Mouse (Mus musculus) spleen, adult 2 months (tissue): ENCODE measurements around the gene Dgat2. TPM values are rescaled to one million over a fixed set of nuclear protein-coding genes. Genes with fewer than 3 reads are reported as not detected.
A peak's percentile ranks its signal among the peaks of the same experiment; 100 is the strongest.

ENCODE experiments used
- DNase-seq, 2 experiments: peaks; one replicate each; pipeline versions ENCODE4 v3.0.0 to v3.0.0-alpha.2; 2012 to 2021; ENCODE audit warnings: low spot score in 2 of 2, low read depth in 1 of 2
- H3K27ac ChIP-seq: fragments of 200-500 bp; 2 replicates; pipeline ENCODE4 v1.5.1; 2012; ENCODE audit warnings: low read length, inconsistent platforms; ENCODE audit not compliant: insufficient read depth
- H3K27me3 ChIP-seq: fragments of 200-500 bp; 2 replicates; pipeline ENCODE4 v1.6.1; 2012; ENCODE audit warnings: mild to moderate bottlenecking, moderate library complexity, low read length, inconsistent platforms; ENCODE audit not compliant: control insufficient read depth, insufficient read depth
- H3K36me3 ChIP-seq: fragments of 200-500 bp; 2 replicates; pipeline ENCODE4 v1.6.1; 2012; ENCODE audit warnings: mild to moderate bottlenecking, low read length, inconsistent platforms; ENCODE audit not compliant: control insufficient read depth, insufficient read depth
- H3K4me1 ChIP-seq: fragments of 200-500 bp; 2 replicates; pipeline ENCODE4 v1.6.1; 2011; ENCODE audit warnings: inconsistent platforms; ENCODE audit not compliant: control insufficient read depth, insufficient read depth, insufficient read length
- H3K4me3 ChIP-seq: fragments of 200-500 bp; 2 replicates; pipeline ENCODE4 v1.5.1; 2011; ENCODE audit warnings: mild to moderate bottlenecking, inconsistent platforms; ENCODE audit not compliant: insufficient read depth, insufficient read length; ENCODE audit errors: extremely low read depth
- CTCF ChIP-seq: fragments of 200-500 bp; IDR thresholded peaks from 2 replicates; pipeline ENCODE4 v1.5.1; 2011; ENCODE audit warnings: mild to moderate bottlenecking, inconsistent platforms; ENCODE audit not compliant: insufficient read depth, insufficient read length, insufficient replicate concordance; ENCODE audit errors: extremely low read depth
- POLR2A ChIP-seq: fragments of 200-500 bp; IDR thresholded peaks from 2 replicates; pipeline ENCODE4 v1.6.1; 2011; ENCODE audit warnings: low read depth, low read length, inconsistent platforms
- WGBS: fragments of 180-500 bp; shearing (Covaris S2); methylation state at CpG from one replicate; pipeline ENCODE4 v1.1.7; 2018; 5-methylcytosine and 5-hydroxymethylcytosine counted together
- polyA plus RNA-seq: library from polyadenylated mRNA; depleted of rRNA; stranded (reverse); fragments of >200 nt; gene quantifications from 2 replicates; pipeline ENCODE4 v1.2.3, GENCODE M21; 2012; rRNA removed

Gene Dgat2
- polyA plus RNA-seq = 12.0 and 12.8 TPM in 2 replicates

DNA sequence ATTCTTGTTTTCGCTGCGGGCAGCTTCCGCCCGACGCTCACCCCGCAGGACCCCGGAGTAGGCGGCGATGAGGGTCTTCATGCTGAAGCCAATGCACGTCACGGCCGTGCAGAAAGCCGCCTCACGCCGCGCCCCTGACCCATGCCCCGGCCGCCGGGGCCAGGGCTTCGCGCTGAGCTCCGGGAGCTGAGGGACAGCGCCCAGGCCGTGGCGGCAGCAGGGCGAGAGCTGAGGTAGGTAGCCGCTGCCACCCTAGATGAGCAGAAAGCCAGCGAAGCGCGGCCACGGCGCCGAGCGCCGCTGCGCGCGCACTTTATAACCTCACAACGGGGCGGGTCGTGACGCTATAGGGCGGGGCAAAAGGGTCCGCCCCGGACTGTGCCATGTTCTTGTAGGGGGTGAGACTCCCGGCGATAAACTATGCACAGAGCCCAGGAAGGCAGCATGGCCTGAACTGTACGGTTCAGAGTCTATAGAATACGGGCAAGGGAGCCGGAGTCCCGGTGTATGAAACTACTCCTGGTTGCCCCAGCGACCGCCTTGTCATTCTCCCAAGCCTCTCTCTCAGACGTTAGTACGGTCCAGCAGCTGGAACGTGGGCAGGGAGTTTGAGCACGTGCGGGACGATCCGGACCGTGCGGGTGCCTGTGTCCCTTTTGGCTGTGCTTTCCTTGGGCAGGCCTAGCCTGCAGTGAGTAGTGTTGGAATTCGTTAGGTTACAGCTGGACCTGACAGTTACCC, at the start of gene Dgat2:
Gene Dgat2, minus strand, starts transcription at position 288 of the 741 bp plus-strand sequence.
- H3K27me3 ChIP-seq = no peaks in the 10 kb centered on the region
- no peaks in the 10 kb centered on the region for H3K36me3 ChIP-seq
- peak within 1 kb of the TSS; percentile 58 for H3K4me3 ChIP-seq
- peak within 1 kb of the TSS; percentile 58 for H3K27ac ChIP-seq
- peaks cover 5% of the 10 kb centered on the region; the same call in 1 of the 2 replicates for H3K4me1 ChIP-seq
- TF ChIP-seq POLR2A = peak; percentile 66
- TF ChIP-seq CTCF = no peak
- 2% methylated on average over 63 of the region's 63 CpGs for WGBS
- DNase-seq = peak; percentile 85 to 86

DNA sequence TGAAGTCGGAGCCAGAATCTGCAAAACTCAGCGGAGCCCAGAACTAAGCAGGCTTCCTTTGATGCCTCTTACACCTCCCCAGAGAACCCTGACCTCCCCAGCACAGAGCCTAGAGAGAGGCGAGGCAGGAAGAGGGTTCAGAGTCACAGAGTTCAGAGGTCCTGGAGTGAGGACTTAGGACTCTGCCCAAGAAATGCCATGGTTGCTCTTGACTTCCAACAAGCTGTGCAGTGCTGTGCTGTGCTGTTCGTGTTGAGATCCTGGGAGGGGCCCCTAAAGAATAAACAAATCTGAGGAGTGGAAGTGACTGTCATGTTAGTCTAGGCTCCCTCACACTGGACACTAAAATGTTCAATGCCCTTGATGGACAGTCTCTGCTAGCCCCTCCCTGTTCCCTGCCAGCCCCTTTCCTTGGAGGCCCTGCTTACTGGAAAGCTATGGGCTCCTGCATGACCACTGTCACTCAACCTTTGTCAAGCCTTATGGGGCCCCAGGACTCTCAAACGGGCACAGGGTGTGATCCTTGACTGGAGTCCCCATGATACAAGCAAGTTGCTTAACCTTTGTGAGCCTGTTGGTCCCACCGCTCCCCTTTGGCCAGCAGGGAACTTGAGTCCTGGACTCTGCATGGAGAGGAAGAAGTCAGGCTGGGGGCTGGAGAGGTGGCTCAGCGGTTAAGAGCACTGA, 47.7 kb upstream of the Dgat2 start:
- DNase-seq = no peak
- Histone ChIP-seq H3K27me3 (no peaks in the 10 kb centered on the region), H3K4me1 (no peaks in the 10 kb centered on the region), H3K36me3 (no peaks in the 10 kb centered on the region), H3K27ac (no peak overlapping the region), H3K4me3 (no peak overlapping the region)
- TF ChIP-seq POLR2A (no peak), CTCF (no peak)
- WGBS = 84% methylated on average over 7 of the region's 7 CpGs

DNA sequence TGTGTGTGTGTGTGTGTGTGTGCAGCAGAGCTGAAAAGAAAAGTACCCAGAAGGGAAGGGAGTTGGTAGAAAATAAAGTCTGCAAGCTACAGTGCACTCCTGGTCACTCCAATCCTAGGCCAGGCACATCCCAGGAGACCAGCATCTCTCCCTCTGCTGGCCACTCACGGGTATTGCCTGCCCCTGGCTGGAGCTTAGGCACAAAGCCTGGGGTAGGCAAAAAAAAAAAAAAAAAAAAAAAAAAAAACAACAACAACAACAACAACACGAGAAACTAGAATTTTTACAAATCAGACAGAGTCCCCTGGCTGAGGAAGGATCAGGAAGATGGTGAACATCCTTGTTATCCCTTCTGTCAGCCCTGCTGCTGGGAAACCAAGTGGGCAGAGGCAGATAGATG, 46.9 kb upstream of the Dgat2 start:
- no peaks in the 10 kb centered on the region for H3K4me1 ChIP-seq
- DNase-seq = no peak
- H3K27ac ChIP-seq = no peak overlapping the region
- 20% methylated on average over 2 of the region's 2 CpGs for WGBS
- no peaks in the 10 kb centered on the region for H3K36me3 ChIP-seq
- H3K4me3 ChIP-seq = no peak overlapping the region
- TF ChIP-seq CTCF (peak; percentile 29; the same call in 1 of the 2 replicates), POLR2A (no peak)
- H3K27me3 ChIP-seq = no peaks in the 10 kb centered on the region

DNA sequence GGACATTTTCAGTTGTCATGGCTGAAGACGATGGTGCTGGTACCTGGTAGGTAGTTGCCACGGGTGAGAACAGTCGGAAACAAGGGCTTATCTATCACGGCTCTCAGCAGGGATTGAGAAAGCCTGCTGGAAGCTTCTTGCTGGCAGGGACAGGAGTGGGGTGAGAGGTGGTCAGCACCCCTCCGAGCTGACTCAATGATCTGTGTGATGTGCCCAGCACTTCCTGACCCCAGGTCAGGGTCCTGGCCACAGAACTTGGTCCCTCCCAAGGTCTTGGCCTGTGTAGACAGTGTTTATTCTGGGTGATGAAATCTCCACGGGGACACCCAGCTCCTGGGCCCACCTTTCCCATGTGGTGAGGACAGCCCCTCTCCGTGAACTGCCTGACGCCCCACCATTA, 46.3 kb upstream of the Dgat2 start:
- no peak for TF ChIP-seq POLR2A
- TF ChIP-seq CTCF = no peak
- Histone ChIP-seq H3K27ac (no peak overlapping the region), H3K27me3 (no peaks in the 10 kb centered on the region)

DNA sequence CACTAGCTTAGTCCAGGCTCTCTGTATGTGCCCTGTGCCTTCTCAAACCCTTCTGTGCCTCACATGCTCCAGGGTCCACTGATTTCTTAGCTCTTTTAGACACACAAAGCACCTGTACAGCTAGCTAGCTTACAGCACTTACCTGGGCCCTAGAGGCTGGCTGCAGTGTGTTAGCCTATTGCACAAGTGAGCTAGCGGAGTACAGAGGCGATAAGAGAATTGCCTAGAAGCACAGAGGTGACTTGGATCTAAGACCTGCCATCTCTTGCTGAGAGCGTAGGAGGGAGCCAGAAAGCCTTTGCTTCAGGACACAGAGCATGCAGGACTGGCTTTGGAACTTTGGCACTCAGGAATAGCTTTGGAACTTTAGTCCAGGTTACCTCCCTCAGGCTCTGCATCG, 44.7 kb upstream of the Dgat2 start:
- Histone ChIP-seq H3K27ac (no peak overlapping the region), H3K27me3 (no peaks in the 10 kb centered on the region), H3K4me1 (no peaks in the 10 kb centered on the region), H3K36me3 (no peaks in the 10 kb centered on the region), H3K4me3 (no peak overlapping the region)
- no peak for TF ChIP-seq POLR2A
- no peak for TF ChIP-seq CTCF
- DNase-seq = no peak
- 94% methylated on average over 4 of the region's 4 CpGs for WGBS

More for the DNA sequence above, 46.3 kb upstream of the Dgat2 start:
- Histone ChIP-seq H3K4me3 (no peak overlapping the region), H3K4me1 (no peaks in the 10 kb centered on the region), H3K36me3 (no peaks in the 10 kb centered on the region)
- 89% methylated on average over 8 of the region's 8 CpGs for WGBS
- DNase-seq = no peak

DNA sequence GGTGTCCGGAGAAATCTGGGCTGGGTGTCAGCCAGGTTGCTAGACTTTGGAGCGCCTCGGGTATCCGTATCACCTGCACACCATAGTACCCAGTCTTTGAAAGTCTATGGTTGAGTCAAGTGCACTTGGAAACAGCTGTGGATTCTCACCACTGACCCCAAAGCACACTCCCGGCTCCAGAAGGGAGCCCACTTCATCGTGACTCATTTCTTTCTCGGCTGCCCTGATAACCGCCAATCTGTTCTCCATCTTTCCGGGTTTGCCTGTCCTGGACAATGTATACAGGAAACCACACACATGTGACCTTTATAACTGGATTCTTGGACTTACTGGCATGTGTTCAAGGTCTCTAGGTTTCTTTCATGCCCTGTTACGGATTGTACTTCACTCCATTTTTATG, 44.1 kb upstream of the Dgat2 start:
- H3K27me3 ChIP-seq = no peaks in the 10 kb centered on the region
- no peaks in the 10 kb centered on the region for H3K4me1 ChIP-seq
- no peak overlapping the region for H3K27ac ChIP-seq
- TF ChIP-seq CTCF (no peak), POLR2A (no peak)
- no peaks in the 10 kb centered on the region for H3K36me3 ChIP-seq
- WGBS = 88% methylated on average over 10 of the region's 10 CpGs
- DNase-seq = no peak
- no peak overlapping the region for H3K4me3 ChIP-seq

DNA sequence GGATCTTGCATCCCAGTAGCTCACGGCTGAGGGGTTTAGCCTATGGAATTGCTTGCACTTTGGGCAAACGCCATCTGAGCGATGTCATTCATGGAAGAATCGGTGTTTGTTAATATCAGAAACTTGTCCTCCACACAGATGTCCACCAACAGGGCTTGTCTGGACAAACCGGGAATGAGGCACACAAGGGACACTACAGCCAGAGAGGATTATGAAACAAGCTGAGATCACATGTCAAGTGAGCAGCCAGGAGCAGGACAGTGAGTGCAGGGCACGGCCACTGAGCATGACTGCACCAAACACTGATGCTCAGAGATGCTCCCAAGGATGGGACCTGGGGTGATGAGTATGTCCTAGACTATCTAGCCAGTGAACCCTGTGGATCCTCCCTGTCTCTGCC, 42.9 kb upstream of the Dgat2 start:
- Histone ChIP-seq H3K4me1 (no peaks in the 10 kb centered on the region), H3K4me3 (no peak overlapping the region), H3K36me3 (no peaks in the 10 kb centered on the region), H3K27ac (no peak overlapping the region), H3K27me3 (no peaks in the 10 kb centered on the region)
- TF ChIP-seq CTCF = no peak
- TF ChIP-seq POLR2A = no peak
- DNase-seq = no peak
- WGBS = 87% methylated on average over 6 of the region's 6 CpGs
